Mouse (Mus musculus) T-cell, adult 2 months (primary cell): ENCODE data around the gene Zfp239.
"Not testable (repeated sequence)": the region's sequence is repeated elsewhere in the genome, so short reads cannot be mapped to it uniquely, and the experiment has no call there.

ENCODE experiments used
- DNase-seq: peaks from one replicate; pipeline ENCODE4 v3.0.0; 2022; ENCODE audit warnings: low spot score

Zfp239 gene

GRCm38 (mm10) chr6:117861848-117862247 lies at the start of gene Zfp239:
TSS of gene Zfp239 (plus strand) at chr6:117862100.
- no peak for DNase-seq

GRCm38 (mm10) chr6:117814681-117815080 lies 47.2 kb upstream of the Zfp239 start:
- DNase-seq, result no peak

- DNase-seq, result no peak
Measured at GRCm38 (mm10) chr6:117817108-117817541, 44.8 kb upstream of the Zfp239 start.

GRCm38 (mm10) chr6:117820327-117820726 lies 41.6 kb upstream of the Zfp239 start:
- DNase-seq, result no peak

DNA sequence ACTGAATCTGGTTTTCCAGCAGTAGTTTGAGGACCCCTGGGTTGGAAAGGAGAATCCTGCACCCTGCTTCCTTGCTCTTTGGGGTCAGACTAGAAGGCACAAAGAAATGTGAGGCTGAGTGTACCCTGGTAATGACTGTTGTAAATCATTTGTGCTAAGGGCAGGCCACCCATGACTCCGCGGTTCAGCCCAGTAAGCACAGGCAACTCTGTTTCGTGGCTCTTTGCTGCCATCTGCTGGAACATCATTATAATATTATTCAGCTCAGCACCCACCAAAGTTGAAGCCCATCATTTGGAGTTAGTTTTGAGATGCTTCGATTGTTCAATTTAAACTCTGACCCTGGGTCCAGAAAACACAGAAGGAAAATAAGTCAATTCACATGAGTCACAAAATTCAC lies 36.5 kb upstream of the Zfp239 start:
- DNase-seq, result peak; percentile 49

- DNase-seq, result peak; percentile 24
Measured at GRCm38 (mm10) chr6:117828273-117828672, 33.6 kb upstream of the Zfp239 start.

GRCm38 (mm10) chr6:117840686-117841510 lies 21.0 kb upstream of the Zfp239 start, which contains the start of gene Zfp637:
TSS of gene Zfp637 (plus strand) at chr6:117841180.
- peak; percentile 86 for DNase-seq

- DNase-seq, result no peak
Measured at GRCm38 (mm10) chr6:117841511-117841955, 20.4 kb upstream of the Zfp239 start.

GRCm38 (mm10) chr6:117844597-117844996 lies 17.3 kb upstream of the Zfp239 start:
- no peak for DNase-seq

- not testable (repeated sequence) for DNase-seq
Measured at GRCm38 (mm10) chr6:117846671-117847070, 15.2 kb upstream of the Zfp239 start.

DNA sequence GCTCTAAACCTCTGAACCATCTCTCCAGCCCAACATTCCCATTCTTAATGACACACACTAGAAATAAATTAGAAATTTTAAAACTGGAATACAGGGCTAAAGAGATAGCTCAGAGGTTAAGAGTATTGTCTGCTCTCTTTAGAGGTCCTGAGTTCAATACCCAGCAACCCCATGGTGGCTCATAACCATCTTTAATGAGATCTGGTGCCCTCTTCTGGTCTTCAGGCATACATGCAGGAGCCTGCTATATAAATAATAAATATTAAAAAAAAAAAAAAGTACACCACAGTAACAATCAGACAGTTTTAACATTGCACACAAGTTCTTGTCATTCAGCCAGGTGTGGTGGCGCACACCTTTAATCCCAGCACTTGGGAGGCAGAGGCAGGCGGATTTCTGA lies 14.1 kb upstream of the Zfp239 start:
- no peak for DNase-seq

DNA sequence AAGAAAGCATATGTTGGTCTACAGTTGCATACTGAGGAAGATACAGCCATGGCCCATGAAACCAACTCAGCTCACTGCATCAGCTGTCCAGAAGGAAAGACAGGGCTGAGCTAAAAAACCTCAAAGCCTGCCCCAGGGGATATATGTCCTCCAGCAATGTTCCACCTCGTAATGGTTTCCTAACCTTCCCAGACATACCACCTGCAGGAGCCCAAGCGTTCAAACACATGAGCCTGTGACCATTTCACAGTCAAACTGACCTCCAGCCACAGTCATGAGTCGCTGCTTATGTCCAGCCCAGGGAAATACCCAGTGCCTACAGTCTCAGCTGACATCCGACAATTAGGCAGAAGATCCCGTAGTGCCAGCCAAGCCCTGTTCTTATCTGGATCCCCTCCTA lies 13.3 kb upstream of the Zfp239 start:
- no peak for DNase-seq

DNA sequence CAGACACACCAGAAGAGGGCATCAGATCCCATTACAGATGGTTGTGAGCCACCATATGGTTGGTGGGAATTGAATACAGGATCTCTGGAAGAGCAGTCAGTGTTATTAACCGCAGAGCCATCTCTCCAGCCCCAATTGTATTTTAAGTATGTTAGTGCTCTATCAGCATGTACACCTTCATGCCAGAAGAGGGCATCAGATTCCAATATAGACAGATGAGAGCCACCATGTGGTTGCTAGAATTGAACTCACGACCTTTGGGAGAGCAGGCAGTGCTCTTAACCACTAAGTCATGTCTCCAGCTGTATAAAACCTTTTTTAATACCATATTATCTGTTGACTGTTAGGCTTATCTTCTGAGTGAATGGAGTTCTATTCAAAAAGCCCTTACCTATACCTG lies 10.2 kb upstream of the Zfp239 start:
- DNase-seq, result peak; percentile 37

DNA sequence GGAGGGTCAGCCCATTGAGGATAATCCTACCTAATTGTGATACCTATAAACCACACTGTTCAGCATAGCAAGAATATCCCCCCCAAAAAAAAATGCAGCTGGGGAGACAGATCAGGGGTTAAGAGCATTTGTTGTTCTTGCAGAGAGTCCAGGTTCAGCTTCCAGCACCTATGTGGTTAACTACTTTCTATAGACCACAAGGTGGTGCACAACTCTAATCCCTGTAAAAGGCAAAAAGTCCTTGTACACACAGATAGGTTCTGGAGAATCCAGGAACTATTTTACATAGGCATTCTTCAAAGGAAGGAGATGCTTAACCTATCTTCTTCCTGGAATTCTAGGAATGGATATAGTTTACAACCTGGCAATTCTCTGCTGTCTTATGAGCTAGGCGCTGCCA lies 3.9 kb upstream of the Zfp239 start:
- no peak for DNase-seq

- DNase-seq, result no peak
Measured at GRCm38 (mm10) chr6:117862465-117862864, 565 bp downstream of the Zfp239 start.

- peak; percentile 74 for DNase-seq
Measured at GRCm38 (mm10) chr6:117862899-117863620, 1.2 kb downstream of the Zfp239 start.

- DNase-seq, result no peak
Measured at GRCm38 (mm10) chr6:117863751-117864150, 1.9 kb downstream of the Zfp239 start.

DNA sequence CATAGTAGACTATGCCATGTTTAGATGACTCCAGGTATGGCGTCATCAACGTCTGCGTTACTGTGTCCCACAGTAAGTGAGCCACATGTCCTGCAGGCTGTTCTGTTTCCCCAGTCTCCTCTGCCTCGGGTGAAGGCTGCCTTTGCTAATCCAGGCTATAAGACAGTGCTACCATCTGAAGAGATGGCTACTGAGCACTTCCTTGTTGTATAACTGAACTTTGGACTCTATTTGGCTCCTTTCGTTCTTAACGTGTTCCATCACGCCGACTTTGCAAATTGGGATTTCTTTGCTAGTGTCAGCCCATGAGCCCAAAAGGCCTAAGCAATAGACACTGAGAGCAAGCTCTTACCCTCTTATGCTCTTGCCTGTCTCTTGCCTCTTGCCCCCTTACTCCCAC lies 6.3 kb downstream of the Zfp239 start:
- DNase-seq, result no peak

- no peak for DNase-seq
Measured at GRCm38 (mm10) chr6:117871034-117871433, 9.1 kb downstream of the Zfp239 start.

GRCm38 (mm10) chr6:117873450-117873849 lies 11.6 kb downstream of the Zfp239 start:
- not testable (repeated sequence) for DNase-seq

DNA sequence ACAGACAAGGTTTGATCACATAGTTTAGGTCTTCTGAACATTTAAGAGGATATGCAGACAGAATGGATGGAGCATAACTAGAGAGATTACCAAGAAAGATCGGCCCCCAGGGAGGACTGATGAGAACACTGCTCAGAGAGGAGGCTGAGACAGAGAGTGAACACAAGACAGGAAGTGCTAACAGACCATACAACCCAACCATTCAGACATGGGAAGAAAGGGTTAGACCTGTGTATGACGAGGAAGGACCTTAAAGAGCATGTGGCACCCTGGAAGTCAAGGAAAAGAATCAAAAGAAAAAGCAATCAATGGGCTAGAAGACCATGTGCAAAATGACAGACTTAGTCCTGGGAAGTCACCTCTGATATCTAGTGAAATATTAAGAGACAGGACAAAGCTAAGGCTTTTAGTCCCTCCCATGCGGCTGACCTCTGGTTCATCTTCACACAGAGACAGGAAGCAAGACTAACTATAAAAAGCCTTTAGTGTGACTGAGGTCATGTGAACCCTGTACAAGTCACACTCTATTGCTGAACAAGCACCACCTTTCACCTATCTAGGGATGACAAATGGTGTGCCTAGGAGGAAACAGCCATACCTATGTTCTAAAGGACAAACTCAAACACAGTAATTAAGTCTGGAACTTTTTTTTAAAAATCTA lies 12.9 kb downstream of the Zfp239 start:
- DNase-seq, result no peak

- peak; percentile 93 for DNase-seq
Measured at GRCm38 (mm10) chr6:117878700-117879407, 17.0 kb downstream of the Zfp239 start.
